Mouse (Mus musculus) regulatory T cell (primary cell): ENCODE measurements at regions not wholly inside any gene's neighbourhood (a gene's known extent, or its start where the extent isn't known, plus 50 kb on each side); places are given as distances from the start of the nearest gene placed in this dataset.

Experiments used
- in situ Hi-C: fragments of 300-600 bp; cut with MboI, MseI; formaldehyde crosslinking; loops from one replicate; pipeline ENCODE4 v1.15.1; 2025; ENCODE audit warnings: high pct_unique_total_duplicates

- in situ Hi-C loops, result no loop called here
Measured at GRCm38 (mm10) chr16:90666271-90666986, 60.8 kb downstream of the Mis18a start.

GRCm38 (mm10) chr16:90664086-90664485 is 63.1 kb downstream of the Mis18a start:
- in situ Hi-C loops, result no loop called here

- in situ Hi-C loops, result no loop called here
Measured at GRCm38 (mm10) chr16:90658050-90658449, 69.2 kb downstream of the Mis18a start.

- in situ Hi-C loops, result no loop called here
Measured at GRCm38 (mm10) chr16:90657027-90657426, 70.2 kb downstream of the Mis18a start.

- in situ Hi-C loops, result no loop called here
Measured at GRCm38 (mm10) chr16:90656571-90657011, 70.6 kb downstream of the Mis18a start.

- in situ Hi-C loops, result no loop called here
Measured at GRCm38 (mm10) chr16:90654853-90655252, 72.4 kb downstream of the Mis18a start.

GRCm38 (mm10) chr16:90652821-90653220 is 74.4 kb downstream of the Mis18a start:
- in situ Hi-C loops, result no loop called here

GRCm38 (mm10) chr16:90648161-90648560 is 79.0 kb downstream of the Mis18a start:
- in situ Hi-C loops, result no loop called here

GRCm38 (mm10) chr16:90642671-90643070 is 84.5 kb downstream of the Mis18a start:
- in situ Hi-C loops, result no loop called here

- in situ Hi-C loops, result no loop called here
Measured at GRCm38 (mm10) chr16:90635216-90635615, 92.0 kb downstream of the Mis18a start.

GRCm38 (mm10) chr16:90629976-90630375 is 97.2 kb downstream of the Mis18a start:
- in situ Hi-C loops, result loop anchor here (10.0 kb wide), 1 partner anchor 935 kb away; no protein-coding TSS in a partner anchor

- in situ Hi-C loops, result loop anchor here (10.0 kb wide), 1 partner anchor 935 kb away; no protein-coding TSS in a partner anchor
Measured at GRCm38 (mm10) chr16:90629121-90629930, 97.9 kb downstream of the Mis18a start.

GRCm38 (mm10) chr16:90628605-90629120 is 98.5 kb downstream of the Mis18a start:
- in situ Hi-C loops, result loop anchor here (10.0 kb wide), 1 partner anchor 934 kb away; no protein-coding TSS in a partner anchor

GRCm38 (mm10) chr16:90626035-90626670 is 101.1 kb downstream of the Mis18a start:
- in situ Hi-C loops, result loop anchor here (10.0 kb wide), 1 partner anchor 931 kb away; no protein-coding TSS in a partner anchor

- in situ Hi-C loops, result loop anchor here (10.0 kb wide), 1 partner anchor 931 kb away; no protein-coding TSS in a partner anchor
Measured at GRCm38 (mm10) chr16:90625301-90626034, 101.7 kb downstream of the Mis18a start.

- in situ Hi-C loops, result loop anchor here (10.0 kb wide), 1 partner anchor 929 kb away; no protein-coding TSS in a partner anchor
Measured at GRCm38 (mm10) chr16:90624039-90624625, 103.1 kb downstream of the Mis18a start.

- in situ Hi-C loops, result loop anchor here (10.0 kb wide), 1 partner anchor 928 kb away; no protein-coding TSS in a partner anchor
Measured at GRCm38 (mm10) chr16:90622677-90623225, 104.5 kb downstream of the Mis18a start.

- in situ Hi-C loops, result loop anchor here (10.0 kb wide), 1 partner anchor 927 kb away; no protein-coding TSS in a partner anchor
Measured at GRCm38 (mm10) chr16:90621761-90622411, 105.3 kb downstream of the Mis18a start.

- in situ Hi-C loops, result loop anchor here (10.0 kb wide), 1 partner anchor 925 kb away; no protein-coding TSS in a partner anchor
Measured at GRCm38 (mm10) chr16:90619565-90620311, 107.5 kb downstream of the Mis18a start.
